Mouse (Mus musculus) v-Abl transformed pro-B cells (cell line): ENCODE data around the gene Ubr1.

Experiments
- in situ Hi-C, 2 experiments: fragments of 400-800 bp; cut with MboI; formaldehyde crosslinking; loops; one replicate each; pipeline ENCODE4 v1.15.1; 2025; ENCODE audit not compliant: unreplicated experiment in 2 of 2

The Ubr1 gene

DNA sequence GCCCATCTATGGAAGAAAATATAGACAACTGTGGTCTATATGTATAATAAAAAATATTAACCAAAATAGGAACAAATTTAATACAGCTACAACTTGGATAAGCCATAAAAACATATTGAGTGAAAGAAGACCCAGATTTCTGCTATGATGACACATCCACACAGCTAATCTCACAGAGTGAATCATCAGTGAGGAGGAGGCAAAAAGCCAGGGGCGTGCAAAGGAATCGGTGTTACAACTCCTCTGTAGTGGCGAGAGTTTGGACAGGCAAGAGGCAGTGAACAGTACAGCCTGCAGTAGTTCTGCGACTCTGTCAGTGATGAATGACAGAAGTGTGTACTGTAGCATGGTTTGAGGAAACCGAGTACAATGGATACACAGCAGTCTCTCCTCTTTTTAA lies 103.2 kb downstream of the Ubr1 start:
- in situ Hi-C loops, result loop anchor here in 1 of 2 experiments (10.0 kb wide), 1 partner anchor 153 kb away; no protein-coding TSS in a partner anchor

DNA sequence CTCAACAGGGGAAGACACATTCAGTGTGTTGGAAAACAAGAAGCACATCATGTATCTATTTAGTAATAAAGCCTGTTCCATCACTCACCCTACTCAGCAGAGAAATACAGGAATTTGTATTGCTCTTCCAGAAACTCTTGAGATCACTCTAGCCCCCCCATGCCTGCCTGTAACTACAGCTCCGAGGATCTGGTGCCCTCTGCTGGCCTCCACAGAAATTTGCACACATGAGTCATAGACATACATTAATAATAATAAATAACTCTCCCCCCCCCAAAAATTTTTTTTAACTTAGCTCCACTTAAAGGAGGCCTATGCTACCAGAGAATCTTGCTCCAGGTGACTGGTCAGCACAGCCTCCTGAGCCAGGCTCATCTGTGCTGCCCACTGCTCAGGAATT lies 104.0 kb downstream of the Ubr1 start:
- in situ Hi-C loops, result loop anchor here in 1 of 2 experiments (10.0 kb wide), 1 partner anchor 152 kb away; no protein-coding TSS in a partner anchor

DNA sequence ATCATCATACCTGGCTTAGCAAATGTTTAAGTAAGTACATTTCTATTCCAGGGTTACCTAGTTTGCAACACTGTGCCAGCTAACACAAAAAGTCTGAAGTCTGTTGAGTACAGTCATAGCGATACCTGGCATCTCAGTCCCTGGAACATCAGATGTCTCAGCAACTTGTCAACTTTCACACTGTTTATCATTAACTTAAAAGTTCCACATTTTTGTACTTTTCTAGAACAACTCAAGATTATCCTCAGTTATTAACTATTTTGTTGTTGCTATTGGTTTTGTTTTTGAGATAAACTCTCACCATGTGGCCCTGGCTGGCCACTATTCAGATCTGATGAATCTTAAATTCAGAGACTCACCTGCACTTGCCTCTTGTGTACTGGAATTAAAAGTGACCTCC lies 107.1 kb downstream of the Ubr1 start:
- in situ Hi-C loops, result loop anchor here in 1 of 2 experiments (5.0 to 10.0 kb wide), 2 partner anchors 149 to 381 kb away; no protein-coding TSS in a partner anchor

DNA sequence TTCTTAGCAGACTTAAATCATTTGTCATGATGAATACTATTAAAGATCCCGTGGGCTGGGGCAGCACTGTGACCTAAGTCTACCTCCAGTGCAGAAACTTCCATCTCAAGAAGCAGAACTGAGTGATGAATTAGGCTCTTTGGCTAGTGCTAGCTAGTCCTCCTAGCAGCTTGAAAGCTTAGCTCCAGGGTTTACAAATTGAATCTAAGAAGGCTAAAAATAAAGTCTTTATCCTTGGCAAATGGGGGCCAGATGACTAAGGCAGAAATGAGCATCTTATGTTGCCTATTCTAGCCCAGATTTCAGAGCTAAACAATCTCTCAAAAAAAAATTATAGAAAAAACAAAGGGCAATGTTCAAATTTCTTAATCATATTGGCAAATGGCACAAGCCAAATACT lies 109.8 kb downstream of the Ubr1 start:
- in situ Hi-C loops, result loop anchor here in 1 of 2 experiments (5.0 to 10.0 kb wide), 2 partner anchors 146 to 378 kb away; no protein-coding TSS in a partner anchor

DNA sequence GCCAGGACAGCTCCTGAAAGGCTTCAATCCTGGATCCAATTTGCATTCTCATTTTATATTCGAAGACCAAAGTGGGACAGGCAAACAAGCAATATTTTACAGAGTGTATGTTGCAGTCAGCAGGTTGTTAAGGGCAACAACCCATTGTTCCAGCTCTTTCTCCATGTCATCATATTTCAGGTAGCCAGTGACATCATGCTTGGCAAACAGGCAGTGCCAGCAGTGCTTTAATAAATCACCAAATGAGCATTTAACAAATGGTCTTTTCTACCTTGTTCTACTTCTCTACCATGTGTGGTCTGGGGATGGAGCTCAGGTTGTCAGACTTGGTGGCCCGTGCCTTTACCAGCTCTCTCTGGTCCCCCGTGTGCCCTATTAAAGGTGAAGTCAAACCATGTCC lies 112.4 kb downstream of the Ubr1 start:
- in situ Hi-C loops, result loop anchor here in 1 of 2 experiments (10.0 kb wide), 1 partner anchor 133 kb away; no protein-coding TSS in a partner anchor

DNA sequence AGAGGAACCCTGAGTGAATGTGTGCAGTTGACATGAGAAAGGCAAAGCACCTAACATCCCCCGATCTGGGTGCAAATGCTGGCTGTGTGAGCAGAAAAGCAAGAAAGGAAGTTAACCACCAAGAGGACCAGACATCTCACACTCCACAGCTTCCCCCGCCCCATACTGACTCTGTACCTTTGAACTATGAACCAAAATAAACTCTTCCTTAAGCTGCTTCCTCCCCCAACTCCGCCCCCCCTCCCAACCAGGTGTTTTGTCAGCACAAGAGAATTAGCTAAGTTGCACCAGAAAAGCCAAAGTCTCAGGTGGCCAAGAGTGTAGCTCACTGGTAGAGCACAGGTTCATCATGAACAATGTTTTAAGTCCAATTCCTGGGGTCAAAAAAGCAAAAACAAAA lies 117.4 kb downstream of the Ubr1 start:
- in situ Hi-C loops, result loop anchor here in 1 of 2 experiments (10.0 kb wide), 1 partner anchor 128 kb away; no protein-coding TSS in a partner anchor

DNA sequence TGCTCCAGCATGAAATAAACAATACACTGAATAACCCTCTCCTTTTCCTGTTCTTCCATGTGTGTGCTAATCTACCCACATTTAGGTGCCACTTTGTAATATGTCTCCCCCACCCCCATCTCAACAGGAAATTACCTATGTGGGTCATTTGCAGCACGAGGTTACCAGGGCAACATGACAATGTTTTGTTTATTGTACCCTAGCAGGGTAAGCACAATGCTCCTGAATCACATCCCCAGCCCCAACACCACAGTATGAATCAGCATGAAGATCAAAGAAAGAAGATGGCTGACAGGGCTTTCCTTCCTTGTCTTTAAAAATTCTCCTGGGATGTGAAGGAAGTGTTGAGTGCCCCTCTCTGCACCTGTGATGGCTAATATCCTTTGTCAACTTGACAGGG lies 117.9 kb downstream of the Ubr1 start:
- in situ Hi-C loops, result loop anchor here in 1 of 2 experiments (10.0 kb wide), 1 partner anchor 128 kb away; no protein-coding TSS in a partner anchor

DNA sequence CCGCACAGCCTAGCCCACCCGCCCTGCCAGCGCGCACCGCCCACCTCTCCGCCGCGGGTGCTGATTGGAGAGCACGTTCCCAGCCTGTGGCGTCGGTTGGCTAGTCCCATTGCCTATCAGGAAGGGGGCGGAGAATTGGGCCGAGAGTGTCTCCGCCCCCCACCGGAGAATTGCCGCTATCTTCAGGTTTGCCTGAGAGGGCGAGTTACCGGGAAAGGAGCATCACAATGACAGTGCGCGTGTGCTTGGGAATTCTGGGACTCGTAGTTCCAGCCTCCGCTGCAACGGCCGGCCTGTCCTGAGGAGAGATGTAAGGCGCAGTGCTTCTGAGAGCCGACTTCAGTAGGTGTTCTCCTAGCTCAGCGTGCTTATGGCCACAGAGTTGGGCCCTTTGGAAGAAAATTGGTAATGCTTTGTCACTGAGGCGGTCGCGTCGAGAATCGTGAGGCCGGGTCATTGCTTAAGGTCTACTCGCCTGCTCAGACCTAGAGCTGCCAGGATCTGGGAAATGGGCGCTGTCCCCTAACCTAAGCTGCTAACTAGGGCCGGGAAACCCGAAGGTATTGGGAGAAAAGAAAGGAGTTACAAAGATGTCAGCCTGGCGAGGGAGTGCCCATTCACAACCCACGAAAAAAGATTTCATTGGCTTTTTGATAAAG lies 120.0 kb downstream of the Ubr1 start, which contains the start of gene Ttbk2:
Gene Ttbk2, minus strand, starts transcription at position 181 of the 659 bp plus-strand sequence.
- in situ Hi-C loops, result loop anchor here in 1 of 2 experiments (10.0 kb wide), 1 partner anchor 126 kb away; no protein-coding TSS in a partner anchor

DNA sequence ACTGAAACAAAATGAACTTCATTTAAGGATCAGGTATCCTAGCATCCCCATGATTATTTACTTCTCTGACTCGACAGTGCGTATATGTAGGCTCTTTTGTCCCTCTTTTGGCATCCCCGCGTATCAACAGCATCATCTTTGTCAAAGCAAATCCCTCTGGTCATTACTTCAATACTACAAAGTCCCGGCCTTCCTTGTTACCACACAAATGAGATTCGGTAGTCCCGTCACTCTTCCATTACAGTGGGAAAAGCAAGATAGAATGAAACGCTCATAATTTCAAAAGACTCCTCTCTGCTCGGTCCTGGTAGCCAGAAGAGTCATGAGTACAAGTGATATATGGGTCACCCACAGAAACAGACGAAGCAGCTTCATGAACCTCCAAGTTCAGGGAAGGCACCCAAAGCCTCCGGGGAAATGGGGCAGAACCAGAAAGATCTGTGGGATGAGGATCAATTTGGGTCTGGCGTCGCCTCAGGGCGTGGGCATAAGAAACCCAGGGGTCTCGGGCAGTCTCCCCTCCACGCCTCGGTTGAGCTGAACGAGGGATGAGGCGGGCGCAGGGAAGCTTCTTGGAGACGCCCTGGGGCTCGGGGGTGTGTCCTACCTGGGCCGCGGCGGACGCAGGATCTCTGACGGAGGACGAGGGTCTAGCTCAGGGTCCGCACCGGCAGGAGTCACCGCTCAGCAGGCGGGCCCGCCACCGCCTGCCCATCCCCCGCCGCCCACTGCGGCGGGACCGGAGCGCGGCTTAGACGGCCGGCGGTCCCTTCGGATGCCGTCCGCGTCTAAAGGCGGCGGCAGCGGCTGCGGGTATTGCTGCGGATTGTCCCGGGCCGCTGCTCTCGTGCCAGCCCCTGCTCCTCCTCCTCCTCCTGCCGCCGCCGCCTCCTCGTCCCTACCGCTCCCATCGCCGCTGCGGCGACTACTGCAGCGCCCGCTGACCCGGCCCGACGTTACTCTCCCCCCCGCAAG lies 120.8 kb downstream of the Ubr1 start, which contains the start of gene Cdan1:
Gene Cdan1, minus strand, starts transcription at position 680 of the 975 bp plus-strand sequence.
- in situ Hi-C loops, result loop anchor here in 1 of 2 experiments (10.0 kb wide), 1 partner anchor 125 kb away; no protein-coding TSS in a partner anchor

DNA sequence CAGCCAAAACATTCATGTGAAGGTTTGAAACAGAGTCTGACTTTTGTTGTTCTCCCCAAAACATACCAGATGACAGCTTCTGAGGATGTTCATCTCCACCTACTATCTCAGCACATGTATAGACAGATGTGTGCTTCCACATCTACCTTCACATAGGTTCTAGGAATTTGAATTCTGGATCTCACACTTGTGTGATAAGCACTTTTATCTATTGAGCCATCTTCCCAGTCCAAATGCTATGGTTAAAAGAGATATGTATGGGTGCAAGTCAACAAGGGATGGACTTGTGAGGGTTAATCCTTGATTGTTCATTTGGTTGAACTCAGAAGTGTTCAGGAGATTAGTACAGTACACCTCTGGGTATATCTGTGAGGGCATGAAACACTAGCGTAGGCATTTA lies 125.2 kb downstream of the Ubr1 start:
- in situ Hi-C loops, result no loop called here

DNA sequence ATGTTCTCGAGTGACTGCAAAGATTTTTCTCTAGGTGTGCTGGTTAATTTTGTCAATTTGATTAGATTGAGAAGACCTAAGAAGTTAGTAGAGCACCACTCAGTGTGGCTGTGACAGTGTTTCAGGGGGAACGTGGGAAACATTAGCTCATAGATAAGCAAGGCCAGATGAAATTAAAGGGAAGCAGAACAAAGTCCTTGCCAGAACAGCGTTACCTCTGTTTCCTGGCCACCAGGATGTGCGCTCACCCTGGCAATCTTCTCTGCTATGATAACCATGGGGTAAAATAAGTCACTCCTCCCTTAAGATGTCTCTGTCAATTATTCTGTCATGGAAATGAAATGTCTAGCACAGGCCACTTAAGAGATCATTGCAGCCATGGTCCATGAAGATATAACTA lies 126.5 kb downstream of the Ubr1 start:
- in situ Hi-C loops, result no loop called here

DNA sequence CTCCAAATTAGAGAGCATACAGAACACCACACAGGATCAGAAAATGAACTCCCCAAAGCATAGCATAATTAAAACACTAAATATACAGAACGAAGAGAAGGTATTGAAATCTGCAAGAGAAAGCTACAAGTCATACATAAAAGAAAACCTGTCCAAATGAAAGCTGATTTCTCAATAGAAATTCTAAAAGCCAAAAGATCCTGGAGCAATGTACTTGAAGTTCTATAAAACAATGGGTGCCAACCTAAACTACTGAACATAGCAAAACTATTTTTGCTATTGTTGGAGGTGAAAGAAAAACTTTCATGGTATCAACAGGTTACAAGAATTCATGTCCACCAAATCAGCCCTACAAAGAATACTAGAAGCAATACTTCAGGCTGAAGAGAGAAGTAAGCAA lies 129.3 kb downstream of the Ubr1 start:
- in situ Hi-C loops, result no loop called here

DNA sequence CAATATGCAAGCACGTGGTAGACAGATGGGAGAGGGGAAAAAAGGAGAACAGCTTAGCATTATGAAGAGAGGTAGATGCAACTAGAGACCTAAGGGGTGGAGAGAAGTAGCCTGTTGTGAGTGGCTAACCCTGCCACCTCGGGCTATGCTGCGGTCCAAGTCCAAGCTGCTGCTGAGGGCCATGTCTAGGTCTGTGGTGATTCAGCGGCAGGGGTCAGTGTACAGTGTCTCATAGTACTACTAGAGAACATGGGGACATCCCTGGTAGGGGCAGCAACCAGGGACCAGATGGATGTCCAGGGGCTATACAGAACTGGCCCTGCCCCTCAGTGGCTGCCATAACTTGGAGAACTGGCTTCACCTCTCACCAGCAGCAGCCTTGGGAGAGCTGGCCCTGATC lies 135.3 kb downstream of the Ubr1 start:
- in situ Hi-C loops, result no loop called here

DNA sequence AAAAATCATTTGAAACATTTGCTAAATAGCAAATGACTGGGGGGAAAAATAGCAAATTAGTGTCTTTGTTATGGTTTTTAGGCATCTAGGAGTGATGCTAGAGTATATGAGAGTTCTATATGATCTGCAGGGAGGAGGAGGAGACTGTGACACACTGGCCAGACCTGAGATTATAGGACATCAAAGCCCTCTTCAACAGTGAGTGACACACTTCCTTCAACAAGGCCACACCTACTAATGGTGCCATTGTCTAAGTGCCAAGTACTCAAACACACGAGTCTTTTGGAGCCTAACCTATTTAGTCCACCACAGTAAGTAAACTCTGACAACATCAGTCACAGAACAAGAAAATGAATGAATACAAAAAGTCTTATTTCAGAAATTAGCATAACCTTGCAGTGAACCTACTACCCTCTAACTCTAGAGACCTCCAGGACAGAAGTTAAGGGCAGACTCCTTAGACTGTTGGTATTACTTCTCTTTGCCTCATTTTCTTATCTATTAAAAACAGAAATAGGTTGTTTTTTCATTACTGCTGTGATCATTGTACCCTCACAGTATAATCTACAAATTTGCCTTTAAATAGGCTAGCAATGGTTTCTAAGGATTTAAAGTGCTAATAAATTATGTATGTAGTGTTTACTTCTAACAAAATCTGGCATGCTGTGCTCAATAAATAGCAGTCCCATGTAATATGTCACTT lies 143.4 kb downstream of the Ubr1 start:
- in situ Hi-C loops, result no loop called here
